In the genomic region with DNA sequence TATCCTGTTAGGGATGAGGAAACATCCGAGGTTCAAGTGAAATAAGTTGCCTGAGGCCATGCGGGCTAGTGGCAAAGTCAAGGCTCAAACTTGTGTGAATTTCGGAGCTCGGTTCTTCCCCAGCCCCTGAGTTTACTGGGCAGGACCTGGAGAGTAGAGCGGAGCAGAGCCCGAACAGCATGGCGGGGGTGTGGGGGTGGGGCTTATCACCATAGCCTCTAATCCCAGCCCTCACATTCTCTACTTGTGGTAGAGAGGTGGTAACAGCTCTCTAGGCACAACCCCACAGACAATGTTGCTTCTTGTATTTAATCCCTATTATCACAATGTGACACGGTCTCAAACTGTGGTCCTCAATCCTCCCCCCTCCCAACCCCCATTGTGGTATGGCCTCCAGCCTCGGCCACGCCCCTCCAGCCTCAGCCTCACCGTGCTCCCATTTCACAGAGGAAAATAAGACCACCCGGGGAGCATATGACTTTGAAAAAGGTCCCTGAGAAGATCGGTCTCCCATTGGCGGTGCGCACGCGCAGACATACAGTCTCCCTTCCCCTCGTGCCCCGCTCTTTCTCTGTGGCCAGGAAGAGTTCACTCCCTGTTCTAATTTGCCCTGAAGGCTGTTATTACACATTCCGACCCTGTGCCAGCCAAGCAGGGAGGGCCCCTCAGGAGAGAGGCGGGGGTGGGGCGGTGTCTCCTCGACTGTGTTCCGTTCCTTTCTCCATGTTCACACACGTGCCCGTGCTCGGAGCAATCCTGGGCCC, we compare ENCODE assay signal across 8 mouse cellular contexts. TPM values are rescaled to one million over a fixed set of nuclear protein-coding genes. Genes with fewer than 3 reads are reported as not detected.
DNase-seq lines count a peak whose midpoint lies in the region; ATAC-seq and TF ChIP-seq lines count a peak whose summit lies in the region.

No protein-coding gene starts in this region.

- TF ChIP-seq CTCF in testis, adult 2 months (IDR thresholded peaks at IDR 0.05; ENCODE audit: control insufficient read depth, insufficient read depth, insufficient replicate concordance, low read depth, low read length), result no peak

- H3K4me2 ChIP-seq in heart, embryonic 13.5 days, result peak overlapping the region; percentile 73

- peak overlapping the region; percentile 42 for H3K4me3 ChIP-seq in heart, embryonic 13.5 days
- H3K4me3 ChIP-seq in testis, adult 2 months (ENCODE audit: control insufficient read depth, low read depth, low read length), result peak overlapping the region; percentile 51

- WGBS in heart, embryonic 13.5 days, result 4% methylated on average over 27 of the region's 27 CpGs

- TF ChIP-seq POLR2A in testis, adult 2 months (IDR thresholded peaks at IDR 0.05; ENCODE audit: control insufficient read depth, low read depth, low read length), result no peak

- peak overlapping the region; percentile 60 for H3K9ac ChIP-seq in heart, embryonic 13.5 days

- ATAC-seq in heart, embryonic 13.5 days (ENCODE audit: extremely low read depth, insufficient number of reproducible peaks, low FRiP score, low TSS enrichment), result no peak
- ATAC-seq in megakaryocyte, adult 5-6 weeks (ENCODE audit: poor library complexity, severe bottlenecking), result peak; percentile 34; the same call in 1 of the 2 replicates

- peak; percentile 45 to 58 for DNase-seq in heart, adult 18-20 months
- DNase-seq in heart, adult 8-10 months (ENCODE audit: low spot score), result no peak
- peak; percentile 39 for DNase-seq in c-Kit-positive CD71-negative TER-119-negative erythroid progenitor cells, embryonic 14.5 days (ENCODE audit: low read depth)
- DNase-seq in kidney, postnatal 10 days, result peak; percentile 70
- no peak for DNase-seq in spleen, postnatal 36 days (ENCODE audit: low spot score in 2 of 2)

- H3K27ac ChIP-seq in heart, embryonic 13.5 days (replicated peaks), result no peak overlapping the region
- no peak overlapping the region for H3K27ac ChIP-seq in testis, adult 2 months (ENCODE audit: control insufficient read depth, insufficient read depth, low read depth, low read length)

- H3K4me1 ChIP-seq in heart, embryonic 13.5 days, result peaks cover 28% of the 10 kb centered on the region
- peaks cover 14% of the 10 kb centered on the region for H3K4me1 ChIP-seq in testis, adult 2 months (ENCODE audit: control insufficient read depth, insufficient read depth, low read length)

- H3K36me3 ChIP-seq in heart, embryonic 13.5 days, result no peaks in the 10 kb centered on the region
- H3K36me3 ChIP-seq in testis, adult 2 months (ENCODE audit: control insufficient read depth, insufficient read depth, low read length), result no peaks in the 10 kb centered on the region

- H3K9me3 ChIP-seq in heart, embryonic 13.5 days, result no peaks in the 10 kb centered on the region

- peaks cover 80% of the 10 kb centered on the region for H3K27me3 ChIP-seq in heart, embryonic 13.5 days (replicated peaks)
- H3K27me3 ChIP-seq in testis, adult 2 months (ENCODE audit: control insufficient read depth, insufficient read depth, low read length), result no peaks in the 10 kb centered on the region

RNA-seq across cellular contexts. Expression of a gene that starts 10.8 kb away (rescaled TPM):
- 1 to 10 TPM; 5.0 to 6.4 TPM for total RNA-seq in heart, adult 18-20 months (2021)
- 1 to 10 TPM; 3.2 to 6.5 (median 4.9) TPM for total RNA-seq in heart, adult 8-10 months (2022)
- polyA plus RNA-seq in heart, embryonic 13.5 days (2015; fragmentation: Nextera tagmentation; extraction: Ambion mirVana), result 0.71 and 0.83 TPM in 2 replicates
- 1.5 TPM in 2 replicates for total RNA-seq in megakaryocyte, adult 5-6 weeks (2015)
- 0.94 and 1.8 TPM in 2 replicates for total RNA-seq in megakaryocyte, adult 5-6 weeks (2017)
- 0.93 and 1.9 TPM in 2 replicates for polyA plus RNA-seq in testis, adult 2 months (2012; rRNA removed)

RNA-seq across cellular contexts. Expression of a gene that starts 43.4 kb away (rescaled TPM):
- total RNA-seq in heart, adult 18-20 months (2021), result 10 to 100 TPM; 16.9 to 20.0 TPM
- total RNA-seq in heart, adult 8-10 months (2022), result 10 to 100 TPM; 18.4 to 19.2 (median 18.5) TPM
- 50.5 and 50.8 TPM in 2 replicates for polyA plus RNA-seq in heart, embryonic 13.5 days (2015; fragmentation: Nextera tagmentation; extraction: Ambion mirVana)
- 268 and 269 TPM in 2 replicates for total RNA-seq in megakaryocyte, adult 5-6 weeks (2015)
- 135 and 141 TPM in 2 replicates for total RNA-seq in megakaryocyte, adult 5-6 weeks (2017)
- 10.5 TPM in 2 replicates for polyA plus RNA-seq in testis, adult 2 months (2012; rRNA removed)

Comparison
In these comparisons a context has a peak if more than half of its experiments do, and no peak if none do; other contexts are left out.
1. DNase-seq: peak in heart, adult 18-20 months (2 of 2), c-Kit-positive CD71-negative TER-119-negative erythroid progenitor cells, embryonic 14.5 days (single experiment) and kidney, postnatal 10 days (single experiment); none in heart, adult 8-10 months (single experiment) and spleen, postnatal 36 days (0 of 2).
2. RNA of a gene that starts 43.4 kb away (total RNA-seq): 135 to 269 TPM in megakaryocyte, adult 5-6 weeks; 16.9 to 20.0 TPM in heart, adult 18-20 months and 18.4 to 19.2 TPM in heart, adult 8-10 months; every median in the first group is over 4 times any median in the second.